Mouse (Mus musculus) spleen, postnatal 14 days (tissue): ENCODE measurements around the gene Lrrc4b.

Experiments used
- DNase-seq, 2 experiments: peaks; one replicate each; pipeline ENCODE4 v3.0.0; 2021 to 2022; ENCODE audit warnings: low spot score in 2 of 2

Gene Lrrc4b

DNA sequence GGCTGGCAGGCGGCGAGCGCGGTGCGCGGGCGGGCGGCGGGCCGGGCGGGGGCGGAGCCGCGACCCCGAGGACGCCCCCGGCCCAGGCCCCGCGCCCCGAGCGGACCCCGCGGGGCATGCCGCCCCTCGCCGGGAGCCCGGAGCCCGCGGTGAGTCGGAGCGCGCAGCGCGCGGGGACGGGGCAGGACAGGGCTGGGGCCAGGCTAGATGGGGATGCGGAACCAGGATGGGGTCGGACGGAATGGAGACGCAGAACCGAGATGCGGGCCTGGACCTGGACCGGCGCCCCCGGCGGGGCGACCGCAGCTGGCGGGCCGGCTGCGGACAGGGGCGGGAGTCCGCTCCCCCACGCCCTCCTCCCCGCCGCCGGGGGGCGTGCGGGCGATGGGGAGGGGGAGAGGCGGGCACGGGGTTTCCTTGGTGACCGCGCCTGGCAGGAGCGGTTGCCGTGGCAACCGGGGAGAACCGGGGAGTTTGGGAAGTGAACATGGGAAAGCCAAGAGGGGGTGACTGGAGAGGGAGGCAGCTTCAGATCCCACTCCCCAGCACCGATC, at the start of gene Lrrc4b:
Gene Lrrc4b, plus strand, starts transcription at position 51 of the 554 bp plus-strand sequence.
- DNase-seq: no peak

DNA sequence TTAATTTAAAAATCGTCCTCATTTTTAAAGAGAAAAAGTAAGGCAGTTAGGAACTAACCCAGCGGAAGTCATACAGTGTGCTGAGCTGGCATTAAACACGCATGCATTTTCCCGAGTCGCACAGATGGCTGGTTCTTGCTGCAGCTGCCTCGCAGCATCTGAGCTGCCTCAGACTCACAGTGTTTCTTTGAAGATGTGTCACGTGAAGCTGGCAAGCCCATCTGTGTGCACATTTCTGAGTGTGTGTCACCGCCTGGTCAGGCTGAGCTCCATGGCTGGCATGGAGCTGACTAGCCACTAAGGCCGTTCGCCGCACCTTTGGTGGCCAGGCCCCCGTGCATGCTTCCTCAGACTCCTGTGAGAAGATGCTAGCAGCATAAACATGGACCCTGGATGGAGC, 46.3 kb upstream of the Lrrc4b start:
- DNase-seq: no peak

DNA sequence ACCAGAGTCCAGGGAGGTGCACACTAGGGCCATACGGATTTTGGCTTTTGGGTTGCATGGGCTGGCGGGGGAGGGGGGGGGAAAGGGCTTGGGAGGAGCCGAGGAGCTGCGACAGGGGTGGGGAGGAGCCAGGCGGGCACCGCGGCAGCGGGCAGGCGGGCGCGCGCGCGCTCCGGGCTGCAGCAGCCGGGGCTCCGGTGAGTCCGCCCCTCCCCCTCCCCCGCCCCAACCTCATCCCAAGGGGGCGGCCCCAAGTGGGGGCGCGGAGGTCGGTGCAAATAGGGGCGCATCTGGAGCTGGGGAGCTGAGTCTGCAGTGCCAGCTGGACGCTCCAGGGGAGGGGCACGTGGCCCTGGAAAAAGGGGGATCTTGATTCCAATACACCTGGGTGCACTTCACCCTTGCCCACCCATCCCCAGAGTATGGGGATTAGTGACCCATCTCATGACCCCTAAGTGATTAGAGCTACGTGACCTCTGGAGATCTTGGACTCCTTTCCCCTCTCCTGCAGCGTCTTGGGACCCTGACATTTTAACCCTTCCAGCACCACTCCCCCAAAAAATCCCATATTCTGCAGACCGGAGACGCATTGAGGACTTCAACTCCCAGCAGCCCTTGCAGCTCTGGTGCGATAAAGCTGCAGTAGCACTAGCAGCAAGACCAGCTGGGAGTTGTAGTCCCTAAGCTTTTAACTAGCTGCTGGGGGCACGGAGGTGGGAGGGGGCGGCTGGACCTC, 44.7 kb upstream of the Lrrc4b start, which contains the start of gene Syt3:
Gene Syt3, plus strand, starts transcription at position 123 of the 736 bp plus-strand sequence.
- DNase-seq: no peak

DNA sequence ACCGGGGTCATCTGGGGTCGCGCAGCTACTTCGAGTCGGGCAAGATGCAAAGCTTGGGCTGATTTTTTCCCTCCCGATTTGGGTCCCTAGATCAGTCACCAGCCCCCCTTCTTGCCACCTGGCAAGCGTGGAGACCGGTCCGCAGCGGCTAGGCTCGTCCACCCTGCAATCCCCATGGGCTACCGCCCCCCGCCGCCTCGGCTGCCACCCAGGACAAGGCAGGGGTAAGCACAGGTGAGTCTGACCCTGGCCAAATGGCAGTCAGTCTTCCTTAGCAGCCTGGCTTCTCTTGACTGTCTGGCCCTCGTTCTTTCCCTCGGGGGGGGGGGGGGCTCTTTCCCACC, 44.1 kb upstream of the Lrrc4b start:
- DNase-seq: no peak

- no peak for DNase-seq
Observed at GRCm38 (mm10) chr7:44385720-44386119, 43.1 kb upstream of the Lrrc4b start, which contains the start of gene 1700008O03Rik. TSS of gene 1700008O03Rik (minus strand) at chr7:44385820.

DNA sequence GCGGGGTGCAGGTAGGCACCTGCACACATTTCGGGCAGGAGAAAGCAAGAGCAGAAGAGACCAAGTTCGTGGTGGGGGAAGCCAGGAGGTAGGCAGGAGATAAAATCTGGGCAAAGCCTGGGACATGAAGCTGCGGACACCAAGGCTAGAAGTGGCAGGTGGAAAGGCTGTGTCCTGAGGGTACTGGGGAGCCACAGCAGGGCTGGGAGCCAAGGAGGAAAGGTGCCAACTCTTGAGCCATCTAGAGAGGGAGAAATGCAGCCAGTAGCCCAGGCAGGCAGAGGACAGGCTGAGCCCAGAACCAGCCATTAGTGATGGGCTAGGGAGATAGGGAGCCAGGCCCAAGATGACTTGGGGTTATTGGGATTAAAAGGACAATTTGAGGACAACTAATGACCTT, 37.0 kb upstream of the Lrrc4b start:
- DNase-seq: no peak

DNA sequence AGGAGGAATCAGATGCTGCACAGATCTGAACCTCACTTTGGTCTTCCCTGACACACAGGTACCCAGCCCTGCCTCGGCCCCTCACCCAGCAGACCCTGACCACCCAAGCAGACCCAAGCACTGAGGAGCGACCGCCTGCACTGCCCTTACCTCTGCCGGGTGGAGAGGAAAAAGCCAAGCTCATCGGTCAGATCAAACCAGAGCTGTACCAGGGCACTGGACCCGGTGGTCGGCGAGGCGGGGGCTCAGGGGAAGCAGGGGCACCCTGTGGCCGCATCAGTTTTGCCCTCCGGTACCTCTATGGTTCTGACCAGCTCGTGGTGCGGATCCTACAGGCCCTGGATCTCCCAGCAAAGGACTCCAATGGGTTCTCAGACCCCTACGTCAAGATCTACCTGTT, 36.5 kb upstream of the Lrrc4b start:
- no peak for DNase-seq

- no peak for DNase-seq
Observed at GRCm38 (mm10) chr7:44393284-44393683, 35.5 kb upstream of the Lrrc4b start.

DNA sequence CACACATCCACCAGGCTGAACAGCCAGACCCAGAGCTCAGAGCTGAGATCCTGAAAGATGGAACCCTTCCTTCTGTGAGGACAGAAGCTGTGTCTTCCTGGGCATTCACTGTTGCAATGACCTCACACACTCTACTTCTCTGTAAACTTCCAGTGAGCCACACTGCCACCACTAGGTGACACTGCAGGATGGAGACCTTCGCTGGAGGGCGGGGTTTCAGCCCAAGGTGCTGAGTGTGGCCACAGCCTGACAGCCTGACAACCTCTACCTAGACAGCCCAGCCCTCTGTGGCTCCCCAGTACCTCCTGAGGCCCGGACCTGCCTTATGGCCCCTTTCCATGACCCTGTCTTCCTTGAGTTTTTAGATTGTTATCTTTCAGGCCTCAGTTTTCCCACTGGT, 30.2 kb upstream of the Lrrc4b start:
- DNase-seq: peak in 1 of 2 experiments; percentile 52

DNA sequence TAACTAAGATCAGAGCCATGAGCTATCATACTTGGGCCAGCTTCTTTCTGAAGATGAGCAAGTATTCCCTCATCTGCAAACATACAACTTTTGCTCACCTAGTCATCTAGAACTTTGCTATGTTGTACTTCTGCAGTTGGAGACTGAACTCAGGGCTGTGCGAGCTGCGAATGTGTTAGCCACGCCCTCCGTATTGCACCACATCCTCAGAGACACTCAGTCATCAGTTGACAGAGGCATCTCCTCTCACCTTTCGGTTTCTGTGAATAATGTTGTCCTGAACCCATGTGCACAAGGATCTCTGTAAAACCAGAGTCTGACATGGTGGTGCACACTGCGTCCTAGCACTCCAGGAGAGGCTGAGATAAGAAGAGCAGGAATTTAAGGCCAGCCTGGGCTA, 27.1 kb upstream of the Lrrc4b start:
- no peak for DNase-seq

GRCm38 (mm10) chr7:44405346-44406014, 23.3 kb upstream of the Lrrc4b start:
- DNase-seq: peak; percentile 19 to 50

DNA sequence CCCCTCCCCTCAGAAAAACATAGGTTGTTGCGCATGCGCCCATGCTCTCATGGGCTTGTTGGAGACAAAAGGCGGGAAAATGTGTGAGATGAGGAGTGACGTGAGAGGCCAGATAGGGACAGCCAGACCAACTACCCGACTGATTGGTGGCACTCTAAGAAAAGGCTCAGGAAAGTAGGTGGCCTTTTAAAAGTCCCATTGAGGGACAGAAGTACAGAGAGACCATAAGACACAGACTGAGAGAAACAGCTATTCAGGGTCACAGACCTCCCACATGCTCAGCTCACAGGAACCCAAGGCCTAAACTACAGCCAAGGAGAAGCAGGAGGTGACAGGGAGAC, 22.8 kb upstream of the Lrrc4b start:
- DNase-seq: no peak

DNA sequence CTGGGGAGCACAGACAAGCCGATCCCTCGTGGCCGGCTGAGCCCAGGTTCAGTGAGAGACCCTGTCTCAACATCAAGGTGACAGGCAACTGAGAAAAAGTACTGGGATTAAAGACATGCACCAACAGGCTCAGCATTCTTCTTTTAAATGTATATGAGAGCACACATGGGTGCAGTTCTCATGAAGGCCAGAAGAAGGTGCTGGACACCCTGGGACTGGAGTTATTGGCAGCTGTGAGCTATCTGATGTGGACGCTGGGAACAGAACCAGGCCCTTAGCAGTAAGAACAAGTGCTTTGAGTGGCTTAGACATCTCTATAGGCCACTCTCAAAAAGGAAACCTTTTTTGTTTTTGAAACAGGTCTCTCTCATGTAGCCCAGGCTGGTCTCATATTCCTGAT, 17.7 kb upstream of the Lrrc4b start:
- DNase-seq: no peak

- no peak for DNase-seq
Observed at GRCm38 (mm10) chr7:44413307-44413706, 15.5 kb upstream of the Lrrc4b start.

DNA sequence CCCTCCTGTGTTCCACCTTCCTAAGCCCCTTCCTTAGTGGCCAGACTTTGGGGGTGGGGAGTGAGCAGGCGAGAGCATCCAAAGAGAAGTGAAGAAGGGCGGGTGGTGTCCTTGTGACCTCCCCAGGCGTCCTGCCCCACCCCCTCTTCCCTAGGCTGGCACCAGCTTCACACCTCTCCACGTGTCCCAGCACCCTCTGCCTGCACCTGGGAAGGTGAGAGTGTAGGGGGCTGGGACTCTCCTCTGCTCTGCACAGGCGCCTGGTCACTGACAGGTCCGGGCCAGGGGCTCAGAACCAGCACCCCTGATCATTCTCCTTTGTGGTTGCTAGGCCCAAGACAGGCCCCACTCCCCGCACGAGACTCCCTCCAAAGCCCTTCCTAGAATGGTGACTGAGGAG, 1.2 kb upstream of the Lrrc4b start:
- DNase-seq: no peak

- no peak for DNase-seq
Observed at GRCm38 (mm10) chr7:44428171-44428950, 457 bp upstream of the Lrrc4b start.

- DNase-seq: no peak
Observed at GRCm38 (mm10) chr7:44429534-44430488, 993 bp downstream of the Lrrc4b start.

DNA sequence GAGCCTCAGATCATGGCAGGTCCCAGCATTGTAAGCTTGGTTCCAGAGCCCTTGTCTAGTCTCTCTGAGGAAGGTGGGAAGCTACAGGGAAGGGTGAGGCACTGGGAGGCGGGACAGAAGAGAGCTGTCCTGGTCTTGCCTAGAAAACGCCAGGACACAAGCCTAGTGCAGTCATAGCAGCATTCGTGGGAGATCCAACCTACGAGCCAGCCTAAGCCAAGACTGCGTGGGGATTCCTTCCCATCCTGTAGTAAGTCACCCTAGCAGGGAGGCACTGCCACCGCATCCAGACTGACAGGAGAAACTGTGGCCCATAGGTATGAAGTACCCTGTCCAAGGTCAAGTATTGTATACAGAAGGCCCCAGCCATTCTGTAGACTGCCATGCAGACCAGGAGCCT, 3.7 kb downstream of the Lrrc4b start:
- DNase-seq: no peak

DNA sequence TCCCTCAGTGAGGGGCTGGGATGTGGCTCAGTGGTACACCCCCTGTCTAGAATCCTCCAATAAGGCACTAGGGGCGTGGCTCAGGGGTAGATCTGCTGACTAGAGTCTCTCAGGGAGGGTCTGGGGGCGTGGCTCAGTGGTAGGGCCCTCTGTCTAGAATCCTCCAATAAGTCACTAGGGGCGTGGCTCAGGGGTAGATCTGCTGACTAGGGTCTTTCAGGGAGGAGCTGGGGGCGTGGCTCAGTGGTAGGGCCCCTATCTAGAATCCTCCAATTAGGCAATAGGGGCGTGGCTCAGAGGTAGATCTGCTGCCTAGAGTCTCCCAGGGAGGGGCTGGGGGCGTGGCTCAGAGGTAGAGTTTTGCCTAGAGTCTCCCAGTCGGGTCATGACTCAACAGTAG, 4.6 kb downstream of the Lrrc4b start:
- DNase-seq: no peak

GRCm38 (mm10) chr7:44434089-44434488, 5.3 kb downstream of the Lrrc4b start:
- no peak for DNase-seq

- no peak for DNase-seq
Observed at GRCm38 (mm10) chr7:44435796-44436195, 7.0 kb downstream of the Lrrc4b start.
